Mouse (Mus musculus): Measurements from ENCODE around the gene Spata21. TPM values are rescaled to one million over a fixed set of nuclear protein-coding genes. Genes with fewer than 3 reads are reported as not detected.
"Not testable (repeated sequence)": the region's sequence is repeated elsewhere in the genome, so short reads cannot be mapped to it uniquely, and the experiment has no call there.

Spata21 gene
- polyA plus RNA-seq, 1 experiment = not detected

GRCm38 (mm10) chr4:141134751-141135530 is 46.8 kb downstream of the Spata21 start:
- H3K4me1 ChIP-seq (ENCODE audit: control insufficient read depth, insufficient read depth, low read length) = peaks cover 25% of the 10 kb centered on the region
- TF ChIP-seq CTCF (IDR thresholded peaks at IDR 0.05; ENCODE audit: borderline replicate concordance, insufficient read depth, low read length) (no peak), POLR2A (IDR thresholded peaks at IDR 0.05; ENCODE audit: low read depth, low read length) (no peak)
- H3K27ac ChIP-seq (ENCODE audit: insufficient read depth, low read length) = no peak overlapping the region
- H3K4me3 ChIP-seq (ENCODE audit: insufficient read depth, low read length) = no peak overlapping the region

GRCm38 (mm10) chr4:141136126-141136525 is 48.0 kb downstream of the Spata21 start:
- Histone ChIP-seq H3K4me3 (ENCODE audit: insufficient read depth, low read length) (no peak overlapping the region), H3K27ac (ENCODE audit: insufficient read depth, low read length) (no peak overlapping the region), H3K4me1 (ENCODE audit: control insufficient read depth, insufficient read depth, low read length) (peaks cover 20% of the 10 kb centered on the region)
- TF ChIP-seq CTCF (IDR thresholded peaks at IDR 0.05; ENCODE audit: borderline replicate concordance, insufficient read depth, low read length) = no peak
- TF ChIP-seq POLR2A (IDR thresholded peaks at IDR 0.05; ENCODE audit: low read depth, low read length) = no peak

- H3K4me3 ChIP-seq (ENCODE audit: insufficient read depth, low read length) = peak overlapping the region; percentile 91; the same call in 1 of the 2 replicates
- not testable (repeated sequence) for H3K27ac ChIP-seq (ENCODE audit: insufficient read depth, low read length); H3K4me1 ChIP-seq (ENCODE audit: control insufficient read depth, insufficient read depth, low read length)
Observed at GRCm38 (mm10) chr4:141137740-141138139, 49.6 kb downstream of the Spata21 start.

- peak overlapping the region; percentile 91 for H3K4me3 ChIP-seq (ENCODE audit: insufficient read depth, low read length)
- H3K27ac ChIP-seq (ENCODE audit: insufficient read depth, low read length) = peak overlapping the region; percentile 91
- TF ChIP-seq CTCF (IDR thresholded peaks at IDR 0.05; ENCODE audit: borderline replicate concordance, insufficient read depth, low read length) (no peak), POLR2A (IDR thresholded peaks at IDR 0.05; ENCODE audit: low read depth, low read length) (no peak; the same call in 1 of the 2 replicates)
- peaks cover 12% of the 10 kb centered on the region for H3K4me1 ChIP-seq (ENCODE audit: control insufficient read depth, insufficient read depth, low read length)
Observed at GRCm38 (mm10) chr4:141138425-141139115, 50.4 kb downstream of the Spata21 start.

- Histone ChIP-seq H3K27ac (ENCODE audit: insufficient read depth, low read length) (peak within 1 kb of the TSS; percentile 91), H3K4me1 (ENCODE audit: control insufficient read depth, insufficient read depth, low read length) (peaks cover 12% of the 10 kb centered on the region), H3K4me3 (ENCODE audit: insufficient read depth, low read length) (peak within 1 kb of the TSS; percentile 91)
- TF ChIP-seq CTCF (IDR thresholded peaks at IDR 0.05; ENCODE audit: borderline replicate concordance, insufficient read depth, low read length) = no peak
- peak; percentile 90 for TF ChIP-seq POLR2A (IDR thresholded peaks at IDR 0.05; ENCODE audit: low read depth, low read length)
Observed at GRCm38 (mm10) chr4:141139116-141139970, 51.2 kb downstream of the Spata21 start, which contains the start of gene Szrd1. Gene Szrd1 (minus strand): TSS chr4:141139775.

- peaks cover 12% of the 10 kb centered on the region for H3K4me1 ChIP-seq (ENCODE audit: control insufficient read depth, insufficient read depth, low read length)
- not testable (repeated sequence) for H3K27ac ChIP-seq (ENCODE audit: insufficient read depth, low read length); H3K4me3 ChIP-seq (ENCODE audit: insufficient read depth, low read length)
Observed at GRCm38 (mm10) chr4:141140354-141140753, 52.2 kb downstream of the Spata21 start.

GRCm38 (mm10) chr4:141140967-141141366 is 52.8 kb downstream of the Spata21 start:
- TF ChIP-seq POLR2A (IDR thresholded peaks at IDR 0.05; ENCODE audit: low read depth, low read length) (no peak), CTCF (IDR thresholded peaks at IDR 0.05; ENCODE audit: borderline replicate concordance, insufficient read depth, low read length) (no peak)

GRCm38 (mm10) chr4:141142285-141142811 is 54.2 kb downstream of the Spata21 start:
- peaks cover 4% of the 10 kb centered on the region; the same call in 1 of the 2 replicates for H3K4me1 ChIP-seq (ENCODE audit: control insufficient read depth, insufficient read depth, low read length)
- no peak for TF ChIP-seq CTCF (IDR thresholded peaks at IDR 0.05; ENCODE audit: borderline replicate concordance, insufficient read depth, low read length)
- no peak for TF ChIP-seq POLR2A (IDR thresholded peaks at IDR 0.05; ENCODE audit: low read depth, low read length)
- H3K4me3 ChIP-seq (ENCODE audit: insufficient read depth, low read length) = peak overlapping the region; percentile 34
- H3K27ac ChIP-seq (ENCODE audit: insufficient read depth, low read length) = peak overlapping the region; percentile 66

More at GRCm38 (mm10) chr4:141140967-141141366, 52.8 kb downstream of the Spata21 start:
- H3K4me1 ChIP-seq (ENCODE audit: control insufficient read depth, insufficient read depth, low read length) = peaks cover 12% of the 10 kb centered on the region
- H3K4me3 ChIP-seq (ENCODE audit: insufficient read depth, low read length) = no peak overlapping the region
- no peak overlapping the region for H3K27ac ChIP-seq (ENCODE audit: insufficient read depth, low read length)

- H3K27ac ChIP-seq (ENCODE audit: insufficient read depth, low read length); H3K4me1 ChIP-seq (ENCODE audit: control insufficient read depth, insufficient read depth, low read length); H3K4me3 ChIP-seq (ENCODE audit: insufficient read depth, low read length): not testable (repeated sequence)
Observed at GRCm38 (mm10) chr4:141145124-141145523, 57.0 kb downstream of the Spata21 start.

Measured in embryonic fibroblast, embryonic 13.5 days (primary cell).